Mouse (Mus musculus) embryonic facial prominence, embryonic 12.5 days (tissue): Measurements from ENCODE around the gene Pnpo. TPM values are rescaled to one million over a fixed set of nuclear protein-coding genes. Genes with fewer than 3 reads are reported as not detected.

ENCODE experiments used
- ATAC-seq: fragments of 200-750 bp; cut with Nextera tagmentation; 2 replicates; pipeline ENCODE4 v1.8.0; 2017; ENCODE audit not compliant: insufficient number of reproducible peaks, insufficient read depth, low FRiP score, low TSS enrichment
- H3K27ac ChIP-seq: fragments of 300-500 bp; sonication (generic); 2 replicates; pipeline ENCODE4 v1.5.1; 2016; ENCODE audit warnings: mild to moderate bottlenecking
- H3K27me3 ChIP-seq: fragments of 300-500 bp; sonication (generic); 2 replicates; pipeline ENCODE4 v1.6.1; 2016; ENCODE audit warnings: mild to moderate bottlenecking, moderate library complexity
- H3K36me3 ChIP-seq: fragments of 300-500 bp; sonication (generic); 2 replicates; pipeline ENCODE4 v1.6.1; 2016; ENCODE audit warnings: mild to moderate bottlenecking
- H3K4me1 ChIP-seq: fragments of 300-500 bp; sonication (generic); 2 replicates; pipeline ENCODE4 v1.6.1; 2016
- H3K4me2 ChIP-seq: fragments of 300-500 bp; sonication (generic); replicated peaks from 2 replicates; pipeline ENCODE4 v1.6.1; 2016; ENCODE audit warnings: mild to moderate bottlenecking, moderate library complexity
- H3K4me3 ChIP-seq: fragments of 300-500 bp; sonication (generic); 2 replicates; pipeline ENCODE4 v1.5.1; 2016; ENCODE audit warnings: mild to moderate bottlenecking
- H3K9ac ChIP-seq: fragments of 300-500 bp; sonication (generic); 2 replicates; pipeline ENCODE4 v1.6.1; 2016; ENCODE audit warnings: mild to moderate bottlenecking, moderate library complexity
- H3K9me3 ChIP-seq: fragments of 300-500 bp; sonication (generic); 2 replicates; pipeline ENCODE4 v1.6.1; 2016; ENCODE audit warnings: mild to moderate bottlenecking, moderate library complexity
- WGBS: fragments of 180-500 bp; shearing (Covaris S2); methylation state at CpG from one replicate; pipeline ENCODE4 v1.1.7; 2016; 5-methylcytosine and 5-hydroxymethylcytosine counted together
- polyA plus RNA-seq: library from polyadenylated mRNA; unstranded; fragments of >200 nt; fragmentation: Nextera tagmentation; extraction: Ambion mirVana; gene quantifications from 2 replicates; pipeline ENCODE4 v1.2.1, GENCODE M21; 2016

Pnpo gene
- polyA plus RNA-seq, 1 experiment from 2014 or later, result 22.2 TPM

DNA sequence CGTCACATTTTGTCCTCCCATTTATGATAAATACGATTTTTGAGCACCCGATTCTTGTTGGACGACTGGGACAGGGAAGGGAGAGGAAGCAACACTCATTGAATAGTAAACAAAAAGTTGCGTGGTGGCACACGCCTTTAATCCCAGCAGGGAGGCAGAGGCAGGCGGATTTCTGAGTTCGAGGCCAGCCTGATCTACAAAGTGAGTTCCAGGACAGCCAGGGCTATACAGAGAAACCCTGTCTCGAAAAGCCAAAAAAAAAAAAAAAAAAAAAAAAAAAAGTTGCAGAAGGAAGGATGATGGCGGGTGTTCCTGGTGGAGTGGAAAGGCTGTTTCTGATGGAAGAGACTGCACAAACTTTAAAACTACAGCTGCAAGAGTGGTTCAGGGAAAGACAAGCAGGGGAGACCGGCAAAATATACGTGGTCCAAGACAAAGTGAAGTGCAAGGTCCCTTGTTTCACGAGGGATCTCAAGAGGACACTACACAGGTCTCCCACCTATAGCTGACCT lies 26.8 kb downstream of the Pnpo start:
- Histone ChIP-seq H3K4me3 (peak overlapping the region; percentile 29), H3K27ac (no peak overlapping the region)

DNA sequence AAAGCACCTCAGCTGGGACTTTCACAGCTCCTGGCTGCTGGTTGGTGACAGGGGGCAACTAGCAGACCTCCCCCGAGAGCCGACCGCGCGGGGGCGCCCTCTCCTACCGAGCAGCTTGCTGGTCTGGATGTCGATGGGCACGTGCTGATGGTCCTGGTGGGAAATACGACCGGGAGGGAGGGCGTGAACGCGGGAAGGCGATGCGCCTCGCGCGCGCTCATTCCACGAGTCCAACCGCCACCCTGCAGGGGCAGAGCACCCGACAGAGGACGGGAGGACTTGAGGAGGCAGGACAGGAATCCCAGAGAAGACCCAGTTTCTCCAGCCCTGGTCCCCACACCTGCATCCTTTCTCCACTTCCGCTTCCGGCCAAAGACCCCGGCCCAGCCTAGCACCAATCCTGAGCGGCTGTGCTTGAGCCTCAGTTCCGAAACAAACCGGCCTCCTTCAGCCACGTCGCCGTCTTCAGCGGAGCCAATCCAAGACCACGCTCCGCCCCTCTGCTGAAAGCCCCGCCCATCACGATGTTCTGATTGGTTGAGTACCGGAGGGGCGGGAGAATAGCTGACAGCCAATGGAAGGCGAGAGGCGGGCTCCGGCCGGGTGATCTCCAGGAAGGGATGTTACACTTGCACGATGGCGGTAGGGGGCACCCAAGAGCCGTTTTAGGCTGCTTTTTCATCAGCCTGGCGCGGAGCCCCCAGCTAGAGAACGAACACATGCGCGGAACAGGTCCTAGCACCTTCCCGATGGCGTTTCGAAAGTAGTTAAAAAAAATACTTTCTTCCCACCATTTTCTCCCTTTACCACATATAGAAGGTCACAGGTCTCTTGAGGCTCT lies 27.5 kb downstream of the Pnpo start, which contains the start of gene Cdk5rap3:
Cdk5rap3 (minus strand) TSS at position 453 of the 841 bp plus-strand sequence.
- Histone ChIP-seq H3K9me3 (no peaks in the 10 kb centered on the region), H3K4me3 (peak within 1 kb of the TSS; percentile 84), H3K27me3 (0 out of 2 replicates have a peak, but pooled peaks cover 5% of the 10 kb centered on the region), H3K4me2 (peak within 1 kb of the TSS; percentile 93), H3K36me3 (peaks cover 14% of the 10 kb centered on the region), H3K27ac (peak within 1 kb of the TSS; percentile 23; the same call in 1 of the 2 replicates), H3K4me1 (peaks cover 11% of the 10 kb centered on the region), H3K9ac (peak within 1 kb of the TSS; percentile 78)
- ATAC-seq, result peak; percentile 94
- under 1% methylated on average over 55 of the region's 55 CpGs for WGBS

More for the DNA sequence above, 26.8 kb downstream of the Pnpo start:
- no peak for ATAC-seq
- H3K4me1 ChIP-seq, result peaks cover 11% of the 10 kb centered on the region
- H3K36me3 ChIP-seq, result peaks cover 7% of the 10 kb centered on the region; the same call in 1 of the 2 replicates
- 0 out of 2 replicates have a peak, but pooled peaks cover 5% of the 10 kb centered on the region for H3K27me3 ChIP-seq
- 35% methylated on average over 13 of the region's 13 CpGs for WGBS
- H3K4me2 ChIP-seq, result peak overlapping the region; percentile 40; the same call in 1 of the 2 replicates
- no peaks in the 10 kb centered on the region for H3K9me3 ChIP-seq
- H3K9ac ChIP-seq, result no peak overlapping the region

DNA sequence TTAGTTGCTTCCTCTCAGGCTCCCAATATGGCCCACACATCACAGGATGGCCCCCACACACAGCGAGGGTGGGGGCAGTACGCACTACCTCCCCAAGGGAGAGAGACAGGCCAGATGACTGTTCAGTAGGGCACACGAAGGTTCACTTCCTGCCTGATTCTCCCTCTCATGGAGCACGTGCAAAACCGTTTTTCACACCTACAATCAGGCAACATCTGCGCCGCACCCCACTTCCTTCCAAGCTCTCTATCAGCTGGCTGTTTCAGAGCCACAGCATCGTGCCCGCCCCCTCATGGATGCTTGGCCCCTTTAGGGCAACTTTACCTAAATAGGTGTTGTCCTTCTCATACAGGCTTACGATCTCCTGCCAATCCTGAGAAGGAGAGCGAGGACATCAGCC lies 31.1 kb downstream of the Pnpo start:
- Histone ChIP-seq H3K27me3 (no peaks in the 10 kb centered on the region), H3K9ac (no peak overlapping the region), H3K4me2 (no peak overlapping the region), H3K4me1 (peaks cover 11% of the 10 kb centered on the region), H3K27ac (no peak overlapping the region), H3K9me3 (no peaks in the 10 kb centered on the region), H3K4me3 (no peak overlapping the region), H3K36me3 (peaks cover 31% of the 10 kb centered on the region)
- ATAC-seq, result no peak
- 80% methylated on average over 11 of the region's 11 CpGs for WGBS

DNA sequence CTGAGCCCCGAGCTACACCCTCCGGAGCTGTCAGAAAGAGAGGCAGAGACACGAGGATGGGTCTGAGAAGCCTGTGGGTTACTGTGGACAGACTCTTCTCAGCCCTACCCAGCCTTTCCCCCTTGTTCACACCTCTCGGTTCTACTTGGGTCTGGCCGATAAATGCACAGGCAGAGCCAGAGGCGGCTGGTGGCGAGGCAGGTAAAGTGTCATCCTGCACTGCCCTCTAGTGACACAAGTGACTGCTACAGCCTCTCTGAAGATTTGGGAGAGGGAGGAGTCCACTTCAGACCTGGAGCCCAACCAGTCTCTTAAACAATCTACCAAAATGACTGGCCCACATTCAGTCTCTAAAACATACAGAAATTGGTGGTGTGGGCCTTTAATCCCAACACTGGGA lies 33.8 kb downstream of the Pnpo start:
- Histone ChIP-seq H3K4me1 (peaks cover 4% of the 10 kb centered on the region), H3K9me3 (no peaks in the 10 kb centered on the region), H3K9ac (no peak overlapping the region), H3K27ac (no peak overlapping the region), H3K4me2 (no peak overlapping the region), H3K36me3 (peaks cover 45% of the 10 kb centered on the region), H3K4me3 (no peak overlapping the region), H3K27me3 (no peaks in the 10 kb centered on the region)
- ATAC-seq, result 0 out of 2 replicates have a peak, but pooled peaks have one; percentile 31
- WGBS, result 25% methylated on average over 7 of the region's 7 CpGs

DNA sequence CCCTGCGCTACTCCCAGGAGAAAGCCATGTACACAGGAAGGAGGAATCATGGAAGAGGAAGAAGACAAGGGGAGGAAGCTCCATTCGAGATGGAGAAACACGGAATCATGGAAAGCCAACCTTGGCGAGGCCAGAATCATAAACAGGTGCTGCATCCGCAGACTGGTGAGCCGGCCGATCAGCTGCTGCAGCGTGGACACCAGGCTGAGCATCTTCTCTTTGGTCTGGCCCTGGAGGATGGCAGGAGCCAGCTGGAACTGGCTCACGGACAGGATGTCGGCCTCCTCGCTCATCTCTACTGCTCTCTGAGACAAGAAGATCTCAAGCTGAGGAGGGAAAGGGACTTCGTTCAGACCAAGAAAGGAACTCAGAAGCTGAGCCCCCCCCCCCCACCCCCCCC lies 35.2 kb downstream of the Pnpo start:
- H3K9me3 ChIP-seq, result no peaks in the 10 kb centered on the region
- no peak overlapping the region for H3K4me3 ChIP-seq
- no peak overlapping the region for H3K4me2 ChIP-seq
- peaks cover 45% of the 10 kb centered on the region for H3K36me3 ChIP-seq
- WGBS, result 82% methylated on average over 12 of the region's 12 CpGs
- H3K4me1 ChIP-seq, result 0 out of 2 replicates have a peak, but pooled peaks cover under 1% of the 10 kb centered on the region
- ATAC-seq, result no peak
- no peaks in the 10 kb centered on the region for H3K27me3 ChIP-seq
- H3K9ac ChIP-seq, result no peak overlapping the region
- H3K27ac ChIP-seq, result no peak overlapping the region

DNA sequence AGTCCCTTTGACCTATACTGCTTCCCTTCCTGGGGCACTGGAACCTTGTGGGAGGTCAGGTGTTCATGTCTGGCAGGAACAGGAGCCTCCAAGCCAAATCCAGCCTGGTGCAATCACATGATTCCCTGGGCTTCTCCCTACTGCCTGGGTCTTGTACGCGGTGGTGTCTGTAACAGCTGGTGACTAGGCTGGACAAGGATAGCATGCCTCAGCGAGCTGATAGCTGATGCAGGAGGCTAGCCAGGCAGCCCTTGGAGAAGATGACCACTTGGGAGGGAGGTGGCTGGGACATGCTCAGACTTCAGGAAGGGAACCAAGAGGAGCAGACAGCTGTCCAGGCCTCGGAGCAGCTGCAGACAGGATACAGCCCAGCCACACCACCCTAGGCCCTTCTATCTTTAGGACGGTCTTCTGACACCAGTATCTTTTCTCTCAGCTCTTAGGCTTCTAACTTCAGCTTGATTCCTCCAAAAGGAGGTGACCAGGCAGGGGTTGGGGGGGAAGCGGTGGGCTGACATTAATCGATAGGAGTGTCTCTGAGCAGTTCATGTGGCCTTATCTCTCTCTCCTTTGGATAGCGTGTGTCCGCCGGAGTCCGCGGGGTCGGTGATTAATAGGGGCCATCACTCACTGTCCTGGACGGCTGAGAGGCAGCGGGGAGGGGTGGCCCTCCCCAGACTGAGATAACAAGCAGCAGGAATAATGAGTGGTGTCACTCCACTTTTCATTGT lies 37.2 kb downstream of the Pnpo start:
- H3K36me3 ChIP-seq, result peaks cover 35% of the 10 kb centered on the region
- no peak overlapping the region for H3K9ac ChIP-seq
- H3K27me3 ChIP-seq, result no peaks in the 10 kb centered on the region
- ATAC-seq, result no peak
- no peak overlapping the region for H3K4me3 ChIP-seq
- H3K9me3 ChIP-seq, result no peaks in the 10 kb centered on the region
- no peak overlapping the region for H3K4me2 ChIP-seq
- no peak overlapping the region; the same call in 1 of the 2 replicates for H3K27ac ChIP-seq
- H3K4me1 ChIP-seq, result peaks cover 14% of the 10 kb centered on the region
- WGBS, result 66% methylated on average over 15 of the region's 15 CpGs

DNA sequence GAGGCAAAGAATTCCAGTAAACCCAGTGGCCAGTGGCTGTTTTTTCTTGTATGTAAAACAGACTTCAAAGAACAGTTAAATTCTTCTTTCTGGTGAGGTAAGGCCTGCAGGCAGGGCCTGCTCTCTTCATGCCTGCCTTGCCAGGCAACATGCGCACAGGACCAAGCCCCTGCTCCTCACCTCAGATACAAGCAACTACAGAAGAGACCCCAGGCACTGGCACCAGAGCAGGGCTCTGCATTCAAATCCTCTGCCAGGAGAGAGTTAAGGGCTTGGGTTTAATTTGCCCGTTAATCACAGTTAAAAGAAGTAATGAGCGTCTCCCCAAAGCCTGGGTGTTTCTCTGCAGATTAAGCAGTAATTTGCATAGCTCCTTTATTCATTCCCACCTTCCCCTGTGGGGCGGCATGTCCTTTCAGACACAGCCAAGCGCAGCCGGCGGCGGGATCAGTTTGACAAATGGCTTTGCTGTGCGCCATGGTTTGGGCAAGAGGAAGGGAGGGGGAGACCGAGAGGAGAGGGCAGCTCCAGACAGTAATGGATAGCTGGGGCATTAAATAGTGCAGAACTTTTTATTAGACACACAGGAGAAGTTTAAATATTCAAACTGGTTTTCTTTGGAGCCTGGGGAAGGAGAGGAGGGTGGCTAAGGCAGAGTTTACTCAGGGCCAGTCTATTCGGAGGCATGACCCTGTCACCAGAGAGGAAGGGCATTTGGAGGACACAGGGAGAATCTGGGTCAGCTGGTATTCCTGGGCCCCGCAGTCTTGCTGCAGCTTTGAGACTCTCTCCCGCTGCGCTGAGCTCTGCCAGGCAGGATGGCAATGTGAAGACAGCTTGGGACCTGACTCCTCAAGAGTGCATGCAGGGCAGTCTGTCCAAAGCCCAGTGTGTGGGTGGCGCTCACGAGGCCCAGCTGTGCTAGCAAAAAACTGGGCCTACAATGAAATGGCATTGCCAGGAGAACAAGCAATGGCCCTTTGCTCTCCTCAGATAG lies 40.8 kb downstream of the Pnpo start:
- 0 out of 2 replicates have a peak overlapping the region, but pooled peaks have one; percentile 46 for H3K27ac ChIP-seq
- ATAC-seq, result no peak
- H3K4me3 ChIP-seq, result no peak overlapping the region
- H3K4me2 ChIP-seq, result no peak overlapping the region
- no peaks in the 10 kb centered on the region for H3K27me3 ChIP-seq
- WGBS, result 22% methylated on average over 16 of the region's 16 CpGs
- H3K36me3 ChIP-seq, result peaks cover 17% of the 10 kb centered on the region
- peaks cover 26% of the 10 kb centered on the region for H3K4me1 ChIP-seq
- no peaks in the 10 kb centered on the region for H3K9me3 ChIP-seq
- no peak overlapping the region for H3K9ac ChIP-seq

DNA sequence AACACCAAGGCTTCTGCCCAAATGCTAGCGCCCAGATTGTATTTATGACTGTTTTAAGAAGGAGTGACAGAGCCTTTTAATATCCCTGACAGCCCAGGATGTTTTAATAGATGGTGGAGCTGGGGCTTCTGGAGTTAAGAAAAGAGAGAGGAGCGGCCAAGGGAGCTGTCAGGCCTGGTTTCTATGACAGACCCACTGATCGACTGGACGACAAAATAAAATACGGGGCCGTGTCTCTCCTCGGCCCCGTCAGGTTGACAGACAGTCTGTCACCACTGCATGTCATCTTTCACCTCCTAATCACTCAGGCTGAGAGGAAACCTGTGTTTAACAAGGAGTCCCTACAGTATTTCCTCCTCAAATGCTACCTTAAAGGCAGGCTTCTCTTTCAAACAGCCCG lies 42.5 kb downstream of the Pnpo start:
- Histone ChIP-seq H3K4me1 (peaks cover 26% of the 10 kb centered on the region), H3K4me2 (no peak overlapping the region), H3K27ac (no peak overlapping the region), H3K4me3 (no peak overlapping the region), H3K9me3 (no peaks in the 10 kb centered on the region), H3K9ac (no peak overlapping the region), H3K27me3 (no peaks in the 10 kb centered on the region), H3K36me3 (0 out of 2 replicates have a peak, but pooled peaks cover 2% of the 10 kb centered on the region)
- no peak for ATAC-seq
- 64% methylated on average over 9 of the region's 9 CpGs for WGBS

DNA sequence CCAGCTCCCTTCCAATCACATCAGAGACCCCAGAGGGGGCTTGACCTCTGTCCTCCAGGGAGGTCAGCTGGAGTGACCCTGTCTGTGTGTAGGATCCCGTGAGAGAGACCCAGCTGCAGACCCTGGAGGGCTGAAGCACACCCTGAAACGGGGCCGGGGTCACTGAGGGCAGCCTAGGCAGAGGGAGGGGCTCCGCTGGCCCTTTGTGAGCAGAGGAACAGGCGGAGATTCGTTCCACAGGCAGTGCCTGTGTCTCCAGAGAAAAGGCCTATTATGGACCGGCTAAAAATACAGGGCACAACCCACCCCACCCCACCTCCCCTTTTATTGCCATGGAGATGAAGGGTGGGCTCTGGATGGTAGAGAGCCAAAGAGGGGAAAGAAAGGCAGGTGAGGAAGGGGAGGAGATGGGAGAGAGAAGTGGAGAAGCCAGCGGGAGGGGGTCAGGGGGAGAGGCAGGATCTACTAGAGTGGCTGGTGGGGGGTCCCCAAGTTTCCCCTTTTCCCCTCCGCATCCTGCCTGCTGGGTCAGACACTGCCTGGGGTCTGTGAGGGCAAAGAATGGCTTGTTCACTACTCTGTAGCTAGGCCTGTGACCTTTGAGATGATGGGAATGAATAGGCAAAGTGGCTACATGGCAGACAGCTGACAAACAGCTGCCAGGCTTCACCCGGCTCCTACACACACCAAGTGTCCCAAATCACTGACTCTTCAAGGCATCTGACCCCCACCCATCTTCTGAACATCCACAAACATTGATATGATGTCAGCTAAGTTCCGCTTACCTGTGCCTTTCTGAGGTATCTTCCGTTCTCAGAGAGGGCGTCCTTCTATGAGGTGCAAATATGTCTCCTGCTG lies 44.1 kb downstream of the Pnpo start:
- peak; percentile 69 for ATAC-seq
- Histone ChIP-seq H3K4me1 (peaks cover 26% of the 10 kb centered on the region), H3K9ac (no peak overlapping the region), H3K4me3 (no peak overlapping the region), H3K27ac (peak overlapping the region; percentile 41; the same call in 1 of the 2 replicates), H3K9me3 (no peaks in the 10 kb centered on the region), H3K4me2 (0 out of 2 replicates have a peak overlapping the region, but pooled peaks have one; percentile 9), H3K27me3 (no peaks in the 10 kb centered on the region), H3K36me3 (no peaks in the 10 kb centered on the region)
- 34% methylated on average over 13 of the region's 13 CpGs for WGBS

DNA sequence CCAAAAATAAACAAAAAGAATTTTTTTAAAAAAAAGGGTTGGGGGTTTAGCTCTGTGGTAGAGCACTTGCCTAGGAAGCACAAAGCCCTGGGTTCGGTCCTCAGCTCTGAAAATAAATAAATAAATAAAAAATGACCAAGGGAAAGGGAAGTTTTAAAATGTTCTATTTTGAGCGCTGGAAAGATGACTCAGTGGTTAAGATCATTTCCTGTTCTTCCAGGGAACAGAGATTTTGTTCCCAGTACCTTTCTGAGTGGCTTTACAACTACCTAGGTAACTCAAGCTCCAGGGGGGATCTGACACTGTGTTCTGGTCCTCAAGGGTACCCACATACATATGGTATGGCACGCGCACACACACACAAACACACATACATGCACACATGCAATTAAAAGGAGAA lies 47.9 kb downstream of the Pnpo start:
- Histone ChIP-seq H3K4me1 (peaks cover 14% of the 10 kb centered on the region), H3K4me3 (no peak overlapping the region), H3K9me3 (no peaks in the 10 kb centered on the region), H3K9ac (no peak overlapping the region), H3K27ac (no peak overlapping the region), H3K27me3 (no peaks in the 10 kb centered on the region), H3K4me2 (no peak overlapping the region), H3K36me3 (no peaks in the 10 kb centered on the region)
- WGBS, result 83% methylated on average over 4 of the region's 4 CpGs
- ATAC-seq, result no peak
